Mouse (Mus musculus): ENCODE measurements around the gene Ankrd45.
"Not testable (repeated sequence)": the region's sequence is repeated elsewhere in the genome, so short reads cannot be mapped to it uniquely, and the experiment has no call there.

The Ankrd45 gene

GRCm38 (mm10) chr1:161185431-161185830 is 42.9 kb downstream of the Ankrd45 start:
- DNase-seq (ENCODE audit: low read depth): peak; percentile 26

GRCm38 (mm10) chr1:161190253-161190910 is 47.9 kb downstream of the Ankrd45 start:
- peak; percentile 35 for DNase-seq (ENCODE audit: low read depth)

GRCm38 (mm10) chr1:161195541-161196351 is 53.3 kb downstream of the Ankrd45 start:
- DNase-seq (ENCODE audit: low read depth): peak; percentile 92

GRCm38 (mm10) chr1:161196364-161196763 is 53.9 kb downstream of the Ankrd45 start:
- DNase-seq (ENCODE audit: low read depth): not testable (repeated sequence)

GRCm38 (mm10) chr1:161199856-161200255 is 57.4 kb downstream of the Ankrd45 start:
- DNase-seq (ENCODE audit: low read depth): peak; percentile 47

- peak; percentile 82 for DNase-seq (ENCODE audit: low read depth)
Observed at GRCm38 (mm10) chr1:161214465-161214864, 72.0 kb downstream of the Ankrd45 start.

GRCm38 (mm10) chr1:161219816-161220215 is 77.3 kb downstream of the Ankrd45 start:
- DNase-seq (ENCODE audit: low read depth): no peak

Measured in 416B (cell line).